Mouse (Mus musculus) adrenal gland, postnatal 36 days (tissue): ENCODE measurements around the gene Stard13. TPM values are rescaled to one million over a fixed set of nuclear protein-coding genes. Genes with fewer than 3 reads are reported as not detected.

Source experiments
- DNase-seq, 2 experiments: peaks; one replicate each; pipeline ENCODE4 v3.0.0; 2021; ENCODE audit warnings: mixed read lengths in 1 of 2
- total RNA-seq, 2 experiments: library from RNA; stranded (reverse); gene quantifications; 2 replicates each; pipeline ENCODE4 v1.2.3; 2021

Stard13 gene
- total RNA-seq, 2 experiments from 2014 or later = 15.4 to 20.8 TPM

DNA sequence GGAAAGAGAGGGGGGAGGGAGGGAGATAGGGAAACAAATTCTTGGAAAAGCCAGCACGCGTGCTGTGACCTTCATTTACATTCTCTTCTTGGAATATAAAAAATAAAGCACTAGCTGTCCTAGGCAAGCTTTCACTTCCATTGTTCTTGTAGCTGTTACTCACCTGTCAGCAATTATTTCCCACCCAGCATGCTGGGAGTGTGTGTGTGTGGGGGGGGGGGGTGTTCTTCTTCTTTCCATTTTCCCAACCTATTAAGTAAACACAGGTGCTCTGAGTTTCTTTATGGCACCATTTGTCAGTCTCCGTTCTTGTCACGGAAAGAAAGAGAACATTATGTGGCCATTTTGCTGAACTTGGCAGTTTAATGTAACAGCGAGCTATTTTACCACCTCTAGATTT lies 214.7 kb downstream of the Stard13 start:
- DNase-seq = no peak

DNA sequence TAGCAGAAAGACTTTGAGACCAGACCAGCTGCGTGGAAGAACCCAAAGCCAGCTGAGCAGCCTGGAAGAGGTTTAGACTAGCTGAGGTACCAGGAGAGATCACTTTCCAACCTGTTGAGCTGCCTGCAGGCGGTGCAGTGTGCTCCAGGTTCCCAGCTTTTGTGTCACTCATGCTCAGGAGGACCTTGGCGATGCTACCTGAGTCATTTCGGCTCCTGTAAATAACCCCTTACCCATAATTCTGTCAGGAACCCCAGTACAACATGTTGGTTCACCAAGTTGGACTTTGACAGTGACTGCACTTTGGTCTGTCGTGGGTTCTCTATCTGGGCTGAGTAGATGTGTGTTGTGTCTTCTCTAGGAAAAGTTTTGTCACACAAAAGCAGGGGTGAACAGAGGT lies 215.2 kb downstream of the Stard13 start:
- no peak for DNase-seq

DNA sequence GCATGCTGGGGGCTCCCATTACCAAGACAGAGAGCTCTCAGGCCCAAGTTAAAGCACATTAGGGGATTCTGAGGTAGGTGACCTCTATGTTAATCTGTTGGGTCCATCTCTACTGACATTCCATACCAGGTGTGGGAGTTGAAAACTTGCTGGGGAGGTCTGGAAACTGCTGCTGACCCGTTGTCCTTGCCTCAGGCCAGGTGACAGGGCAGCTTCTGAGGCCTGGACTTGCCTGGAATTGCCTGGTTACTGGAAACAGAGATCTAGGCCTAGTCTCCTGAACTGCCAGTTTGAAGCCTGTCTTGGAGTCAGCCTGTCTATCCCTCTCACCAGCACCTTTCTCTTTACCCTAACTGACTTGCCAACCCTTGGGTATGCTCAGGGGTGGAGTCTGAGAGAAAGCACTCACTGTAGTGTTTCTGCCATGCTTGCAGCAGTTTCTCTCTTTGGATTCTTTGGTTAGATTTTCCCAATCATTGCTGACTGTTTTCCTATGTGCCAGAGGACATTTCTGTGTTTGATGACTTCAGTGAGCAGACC lies 229.3 kb downstream of the Stard13 start:
- no peak for DNase-seq

DNA sequence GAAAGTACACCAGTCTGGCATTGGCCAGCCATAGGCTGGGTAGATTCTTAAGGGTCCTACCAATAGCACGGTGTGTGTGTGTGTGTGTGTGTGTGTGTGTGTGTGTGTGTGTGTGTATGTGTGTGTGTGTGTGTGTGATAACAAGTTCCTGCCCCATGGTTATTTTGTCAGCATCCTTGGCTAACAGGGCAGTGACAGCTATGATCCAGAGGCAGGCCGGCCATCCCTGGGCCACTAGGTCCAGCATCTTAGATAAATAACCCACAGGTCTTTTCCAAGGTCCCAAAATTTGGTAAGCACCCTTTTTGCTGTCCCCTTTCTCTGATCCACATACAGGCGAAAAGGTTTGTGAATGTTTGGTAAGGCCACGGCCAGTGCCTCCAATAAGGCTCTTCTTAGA lies 231.6 kb downstream of the Stard13 start:
- DNase-seq = no peak

DNA sequence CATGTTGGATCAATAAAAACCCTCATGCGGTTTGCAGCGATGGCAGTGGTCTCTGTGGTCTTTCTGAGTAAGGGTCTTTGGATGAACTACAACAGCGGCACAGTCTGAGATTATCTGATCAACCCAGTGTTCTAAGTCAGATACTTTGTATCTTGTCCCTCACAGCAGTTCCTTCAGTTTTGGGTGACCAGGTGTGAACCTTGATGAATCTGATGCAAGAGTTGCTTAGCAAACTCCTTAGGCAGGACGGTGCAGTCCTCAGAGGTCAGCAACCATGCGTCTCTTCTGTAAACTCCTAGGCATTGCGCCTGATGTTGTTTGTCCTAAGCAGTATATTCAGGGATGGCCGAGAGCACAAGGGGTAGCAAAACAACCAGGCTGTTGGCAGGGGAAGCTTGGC lies 232.5 kb downstream of the Stard13 start:
- no peak for DNase-seq

DNA sequence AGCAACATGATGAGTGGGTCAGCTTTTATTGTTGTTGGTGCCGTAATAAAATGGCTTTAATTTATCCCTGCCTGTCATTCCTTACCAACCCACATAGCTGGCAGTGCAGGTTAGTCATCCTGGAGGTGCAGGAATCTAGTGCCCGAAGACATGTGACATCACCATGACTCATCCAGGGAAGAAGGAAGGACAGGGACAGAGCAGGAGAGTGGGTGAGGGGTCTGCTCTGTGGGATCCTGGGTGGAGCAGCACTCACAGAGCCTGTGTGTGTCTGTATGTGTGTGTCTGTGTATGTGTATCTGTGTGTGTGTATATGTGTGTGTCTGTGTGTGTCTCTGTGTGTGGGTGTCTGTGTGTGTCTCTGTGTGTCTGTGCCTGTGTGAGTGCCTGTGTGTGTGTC lies 237.1 kb downstream of the Stard13 start:
- DNase-seq = peak; percentile 40 to 47

DNA sequence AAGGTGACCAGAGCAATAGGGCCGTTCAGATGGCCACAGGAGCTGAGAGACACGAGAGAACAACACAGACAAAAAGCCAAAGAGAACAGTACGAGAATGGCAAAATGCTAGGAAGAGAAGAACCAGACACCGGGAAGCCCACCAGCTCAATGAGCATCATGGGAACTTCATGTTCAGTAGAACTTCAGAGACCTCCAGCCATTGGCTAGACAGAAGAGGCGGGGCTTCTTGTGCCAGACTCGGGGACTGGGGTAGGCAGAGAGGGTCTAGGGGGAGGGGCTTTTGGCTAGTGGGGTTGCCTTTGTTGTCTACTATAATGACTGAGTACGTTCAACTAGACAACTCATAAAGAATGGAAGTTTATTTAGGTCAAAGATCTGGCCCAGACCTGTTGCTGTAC lies 239.5 kb downstream of the Stard13 start:
- no peak for DNase-seq

Other genes with a start within 250 kb of the Stard13 start
- gene Gm42906, start 194.3 kb upstream of the Stard13 start, total RNA-seq = not detected